Mouse (Mus musculus) intestine, postnatal 0 days (tissue): ENCODE data around the gene Gm11733. TPM values are rescaled to one million over a fixed set of nuclear protein-coding genes. Genes with fewer than 3 reads are reported as not detected.

Experiments
- ATAC-seq: fragments of 200-750 bp; cut with Nextera tagmentation; 2 replicates; pipeline ENCODE4 v1.8.0; 2017; ENCODE audit warnings: mild to moderate bottlenecking, moderate TSS enrichment, moderate library complexity
- H3K27ac ChIP-seq: fragments of 300-500 bp; sonication (generic); 2 replicates; pipeline ENCODE4 v1.5.1; 2014; ENCODE audit warnings: mild to moderate bottlenecking, low read depth, low read length, moderate library complexity
- H3K27me3 ChIP-seq: fragments of 300-500 bp; sonication (generic); replicated peaks from 2 replicates; pipeline ENCODE4 v1.6.1; 2014; ENCODE audit warnings: low read length, mixed read lengths; ENCODE audit not compliant: control insufficient read depth, insufficient read depth
- H3K36me3 ChIP-seq: fragments of 300-500 bp; sonication (generic); 2 replicates; pipeline ENCODE4 v1.6.1; 2014; ENCODE audit warnings: mild to moderate bottlenecking, moderate library complexity; ENCODE audit not compliant: control insufficient read depth, insufficient read depth
- H3K4me1 ChIP-seq: fragments of 300-500 bp; sonication (generic); replicated peaks from 2 replicates; pipeline ENCODE4 v1.6.1; 2014; ENCODE audit warnings: antibody characterized with exemption, low read length, mixed read lengths; ENCODE audit not compliant: control insufficient read depth, insufficient read depth
- H3K4me2 ChIP-seq: fragments of 300-500 bp; sonication (generic); replicated peaks from 2 replicates; pipeline ENCODE4 v1.6.1; 2014; ENCODE audit warnings: low read depth, mild to moderate bottlenecking, moderate library complexity
- H3K4me3 ChIP-seq: fragments of 300-500 bp; sonication (generic); 2 replicates; pipeline ENCODE4 v1.5.1; 2014; ENCODE audit warnings: low read depth, low read length
- H3K9ac ChIP-seq: fragments of 300-500 bp; sonication (generic); 2 replicates; pipeline ENCODE4 v1.6.1; 2014; ENCODE audit warnings: mild to moderate bottlenecking, low read depth, low read length
- H3K9me3 ChIP-seq: fragments of 300-500 bp; sonication (generic); 2 replicates; pipeline ENCODE4 v1.6.1; 2016; ENCODE audit warnings: mixed run types; ENCODE audit not compliant: control insufficient read depth
- CTCF ChIP-seq: sonication (generic); IDR thresholded peaks from 2 replicates; pipeline ENCODE4 v1.5.1; 2016; ENCODE audit warnings: low read depth, mild to moderate bottlenecking, control low read depth, antibody characterized with exemption, moderate library complexity
- WGBS: fragments of 180-500 bp; shearing (Covaris S2); extraction: QIAGEN DNeasy Blood & Tissue Kit; methylation state at CpG from one replicate; pipeline ENCODE4 v1.1.7; 2014; 5-methylcytosine and 5-hydroxymethylcytosine counted together
- polyA plus RNA-seq: library from polyadenylated mRNA; unstranded; fragments of >200 nt; fragmentation: Nextera tagmentation; extraction: Ambion mirVana; gene quantifications from 2 replicates; pipeline ENCODE4 v1.2.1, GENCODE M21; 2015

Gm11733 gene
- polyA plus RNA-seq, result not detected in 2 replicates

- Histone ChIP-seq H3K27ac (no peak within 1 kb of the TSS), H3K9ac (no peak within 1 kb of the TSS), H3K4me3 (no peak within 1 kb of the TSS; the same call in 1 of the 2 replicates), H3K27me3 (no peaks in the 10 kb centered on the region), H3K4me2 (peak within 1 kb of the TSS; percentile 51), H3K9me3 (no peaks in the 10 kb centered on the region), H3K36me3 (no peaks in the 10 kb centered on the region), H3K4me1 (no peaks in the 10 kb centered on the region)
- no peak for ATAC-seq
- TF ChIP-seq CTCF, result no peak
- WGBS, result 48% methylated on average over 12 of the region's 12 CpGs
Observed at GRCm38 (mm10) chr11:117484198-117484597, at the start of gene Gm11733. TSS of gene Gm11733 (plus strand) at chr11:117484368.

GRCm38 (mm10) chr11:117436401-117437109 lies 47.6 kb upstream of the Gm11733 start:
- Histone ChIP-seq H3K36me3 (no peaks in the 10 kb centered on the region), H3K27ac (no peak overlapping the region), H3K4me3 (no peak overlapping the region), H3K4me1 (no peaks in the 10 kb centered on the region), H3K9ac (no peak overlapping the region), H3K9me3 (no peaks in the 10 kb centered on the region), H3K27me3 (no peaks in the 10 kb centered on the region), H3K4me2 (no peak overlapping the region)
- WGBS, result 40% methylated on average over 22 of the region's 22 CpGs
- TF ChIP-seq CTCF, result no peak
- no peak for ATAC-seq

GRCm38 (mm10) chr11:117437110-117437490 lies 47.1 kb upstream of the Gm11733 start:
- Histone ChIP-seq H3K4me1 (no peaks in the 10 kb centered on the region), H3K9me3 (no peaks in the 10 kb centered on the region), H3K4me2 (no peak overlapping the region), H3K9ac (no peak overlapping the region), H3K27me3 (no peaks in the 10 kb centered on the region), H3K27ac (no peak overlapping the region), H3K36me3 (no peaks in the 10 kb centered on the region), H3K4me3 (no peak overlapping the region)
- no peak for TF ChIP-seq CTCF
- WGBS, result 63% methylated on average over 7 of the region's 7 CpGs
- no peak for ATAC-seq

GRCm38 (mm10) chr11:117438363-117438762 lies 45.8 kb upstream of the Gm11733 start:
- no peaks in the 10 kb centered on the region for H3K27me3 ChIP-seq
- H3K9me3 ChIP-seq, result no peaks in the 10 kb centered on the region
- H3K9ac ChIP-seq, result no peak overlapping the region
- H3K4me3 ChIP-seq, result no peak overlapping the region
- no peak overlapping the region for H3K4me2 ChIP-seq
- H3K27ac ChIP-seq, result no peak overlapping the region
- H3K4me1 ChIP-seq, result no peaks in the 10 kb centered on the region
- ATAC-seq, result no peak
- WGBS, result 24% methylated on average over 6 of the region's 6 CpGs
- H3K36me3 ChIP-seq, result no peaks in the 10 kb centered on the region
- no peak for TF ChIP-seq CTCF

GRCm38 (mm10) chr11:117440865-117441425 lies 43.2 kb upstream of the Gm11733 start:
- no peak overlapping the region for H3K4me3 ChIP-seq
- no peak for TF ChIP-seq CTCF
- no peak overlapping the region for H3K27ac ChIP-seq
- no peak overlapping the region for H3K4me2 ChIP-seq
- WGBS, result 35% methylated on average over 22 of the region's 22 CpGs
- no peaks in the 10 kb centered on the region for H3K36me3 ChIP-seq
- H3K9ac ChIP-seq, result no peak overlapping the region
- H3K9me3 ChIP-seq, result no peaks in the 10 kb centered on the region
- H3K27me3 ChIP-seq, result no peaks in the 10 kb centered on the region
- H3K4me1 ChIP-seq, result no peaks in the 10 kb centered on the region
- no peak for ATAC-seq

- Histone ChIP-seq H3K27ac (no peak overlapping the region), H3K4me2 (no peak overlapping the region), H3K9me3 (no peaks in the 10 kb centered on the region), H3K4me3 (no peak overlapping the region), H3K36me3 (no peaks in the 10 kb centered on the region), H3K4me1 (no peaks in the 10 kb centered on the region), H3K9ac (no peak overlapping the region), H3K27me3 (no peaks in the 10 kb centered on the region)
- ATAC-seq, result no peak
- WGBS, result 60% methylated on average over 2 of the region's 2 CpGs
- TF ChIP-seq CTCF, result no peak
Observed at GRCm38 (mm10) chr11:117444090-117444489, 40.1 kb upstream of the Gm11733 start.
